Mouse (Mus musculus): Measurements from ENCODE around the gene Mt3.

DNA sequence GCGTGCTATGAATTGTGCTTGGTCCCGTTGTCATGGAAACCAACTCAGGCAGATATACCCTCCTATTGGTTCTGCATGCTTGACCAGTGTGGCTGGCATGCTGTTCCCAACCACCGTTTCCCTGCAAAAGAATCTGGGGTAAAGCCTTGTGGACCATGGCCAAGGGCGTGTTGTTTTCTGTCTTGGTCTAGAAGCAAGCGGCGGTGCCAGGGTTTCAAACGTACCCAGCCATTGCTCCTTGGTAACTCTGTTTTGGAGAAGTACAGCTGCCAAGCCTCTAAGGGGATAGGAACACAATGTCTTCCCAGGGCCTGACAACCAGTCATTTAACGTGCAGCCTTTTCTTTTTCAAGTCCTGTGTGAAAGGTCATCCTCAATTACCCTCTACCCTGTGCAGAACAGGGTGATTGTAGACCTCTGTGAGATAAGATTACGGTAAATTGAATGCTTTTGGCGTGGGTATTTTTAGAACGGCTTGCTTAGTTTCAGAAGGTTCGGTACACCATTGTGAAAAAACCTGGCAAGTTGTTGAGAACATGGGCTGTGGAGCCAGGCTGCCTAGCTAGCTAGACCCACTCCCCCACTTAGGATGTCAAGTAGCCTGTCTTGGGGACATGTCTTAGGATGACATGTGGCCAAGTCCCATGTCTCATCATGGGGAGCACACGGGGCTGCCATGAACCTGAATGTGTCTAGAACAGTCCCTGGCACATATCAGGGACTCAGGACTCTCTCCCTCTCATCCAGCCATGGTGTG lies 37.0 kb downstream of the Mt3 start:
- TF ChIP-seq CTCF (IDR thresholded peaks at IDR 0.05 in 2 of 3, conservative IDR thresholded peaks at IDR 0.05 in 1 of 3; ENCODE audit: control insufficient read depth in 1 of 3, insufficient read depth in 1 of 3, low read depth in 2 of 3, low read length in 3 of 3, poor library complexity in 1 of 3, severe bottlenecking in 1 of 3) (no peak), MXI1 (IDR thresholded peaks at IDR 0.05; ENCODE audit: low read depth, low read length) (no peak), SIN3A (IDR thresholded peaks at IDR 0.05; ENCODE audit: low read length) (no peak), HCFC1 (IDR thresholded peaks at IDR 0.05; ENCODE audit: low read depth, low read length) (no peak)
